Mouse (Mus musculus) forebrain, embryonic 11.5 days (tissue): Measurements from ENCODE around the gene Crisp4. TPM values are rescaled to one million over a fixed set of nuclear protein-coding genes. Genes with fewer than 3 reads are reported as not detected.

Experiments
- ATAC-seq: fragments of 200-750 bp; cut with Nextera tagmentation; replicated peaks from 2 replicates; pipeline ENCODE4 v1.8.0; 2017; ENCODE audit warnings: moderate TSS enrichment; ENCODE audit not compliant: low FRiP score
- DNase-seq: peaks from one replicate; pipeline ENCODE4 v3.0.0-alpha.2; 2017; ENCODE audit warnings: low spot score
- H3K27ac ChIP-seq: fragments of 300-500 bp; sonication (generic); 2 replicates; pipeline ENCODE4 v1.5.1; 2014; ENCODE audit warnings: low read depth, low read length
- H3K27me3 ChIP-seq: fragments of 300-500 bp; sonication (generic); 2 replicates; pipeline ENCODE4 v1.6.1; 2014; ENCODE audit warnings: mild to moderate bottlenecking, low read length, mixed read lengths; ENCODE audit not compliant: control insufficient read depth, insufficient read depth
- H3K36me3 ChIP-seq: fragments of 300-500 bp; sonication (generic); 2 replicates; pipeline ENCODE4 v1.6.1; 2014; ENCODE audit warnings: mild to moderate bottlenecking, low read length, moderate library complexity, mixed read lengths; ENCODE audit not compliant: control insufficient read depth, insufficient read depth
- H3K4me1 ChIP-seq: fragments of 300-500 bp; sonication (generic); replicated peaks from 2 replicates; pipeline ENCODE4 v1.6.1; 2014; ENCODE audit warnings: low read length, mixed read lengths; ENCODE audit not compliant: control insufficient read depth, insufficient read depth
- H3K4me2 ChIP-seq: fragments of 300-500 bp; sonication (generic); 2 replicates; pipeline ENCODE4 v1.6.1; 2014; ENCODE audit warnings: low read depth, mild to moderate bottlenecking, low read length, moderate library complexity, mixed read lengths; ENCODE audit not compliant: severe bottlenecking
- H3K4me3 ChIP-seq: fragments of 300-500 bp; sonication (generic); 2 replicates; pipeline ENCODE4 v1.5.1; 2014; ENCODE audit warnings: low read depth, low read length
- H3K9ac ChIP-seq: fragments of 300-500 bp; sonication (generic); 2 replicates; pipeline ENCODE4 v1.6.1; 2014; ENCODE audit warnings: low read length
- H3K9me3 ChIP-seq: fragments of 300-500 bp; sonication (generic); 2 replicates; pipeline ENCODE4 v1.6.1; 2016; ENCODE audit warnings: low read length, mixed read lengths; ENCODE audit not compliant: control insufficient read depth
- WGBS: fragments of 180-500 bp; shearing (Covaris S2); extraction: QIAGEN DNeasy Blood & Tissue Kit; methylation state at CpG from one replicate; pipeline ENCODE4 v1.1.7; 2014; 5-methylcytosine and 5-hydroxymethylcytosine counted together
- polyA plus RNA-seq: library from polyadenylated mRNA; unstranded; fragments of >200 nt; fragmentation: Nextera tagmentation; extraction: Ambion mirVana; gene quantifications from 2 replicates; pipeline ENCODE4 v1.2.1, GENCODE M21; 2014

The Crisp4 gene
- polyA plus RNA-seq = not detected in 2 replicates

DNA sequence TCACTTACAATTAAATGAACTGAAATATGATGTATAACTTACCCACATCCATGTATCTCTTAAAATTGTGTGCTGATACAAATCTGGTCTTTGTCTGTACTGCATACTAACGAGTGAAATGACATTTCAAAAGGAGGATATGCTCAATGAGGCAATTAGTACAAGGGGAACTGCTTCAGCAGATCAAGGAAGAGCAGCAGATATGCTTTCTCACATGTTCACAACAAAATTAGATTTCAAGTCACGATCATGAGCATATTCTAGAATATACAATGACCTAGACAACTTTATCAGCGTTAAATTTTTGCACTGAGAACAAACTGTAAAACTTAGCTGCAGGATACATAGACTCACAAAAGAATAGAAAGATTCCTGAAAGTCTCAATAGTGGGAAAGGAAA is at the start of gene Crisp4:
Gene Crisp4 (minus strand): TSS at position 101 of the 400 bp plus-strand sequence.
- no peaks in the 10 kb centered on the region for H3K27me3 ChIP-seq
- DNase-seq = no peak
- WGBS = 69% methylated on average over 3 of the region's 3 CpGs
- H3K4me2 ChIP-seq = no peak within 1 kb of the TSS
- no peaks in the 10 kb centered on the region for H3K9me3 ChIP-seq
- H3K4me1 ChIP-seq = no peaks in the 10 kb centered on the region
- no peak within 1 kb of the TSS for H3K4me3 ChIP-seq
- no peak for ATAC-seq
- H3K27ac ChIP-seq = no peak within 1 kb of the TSS
- H3K36me3 ChIP-seq = no peaks in the 10 kb centered on the region
- no peak within 1 kb of the TSS for H3K9ac ChIP-seq

DNA sequence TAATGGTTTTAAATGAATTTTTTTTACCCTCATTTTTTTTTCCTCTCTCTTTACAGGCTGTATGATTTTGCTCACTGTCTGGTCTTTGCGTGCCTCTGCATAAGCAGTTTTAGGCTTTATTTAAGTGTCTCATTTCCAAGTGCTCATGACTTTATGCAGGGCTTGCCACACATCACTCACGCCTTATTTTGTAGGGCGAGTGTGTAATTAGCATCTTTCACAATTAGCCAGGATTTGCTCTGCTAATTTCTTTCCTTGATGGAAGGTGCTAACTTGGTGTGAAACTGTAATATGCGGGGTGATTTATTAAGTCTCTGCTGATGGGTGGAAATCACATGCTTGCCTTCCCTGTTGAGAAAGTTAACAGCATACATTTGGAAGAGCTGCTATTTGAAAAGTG is 46.0 kb upstream of the Crisp4 start:
- no peak overlapping the region for H3K27ac ChIP-seq
- H3K36me3 ChIP-seq = no peaks in the 10 kb centered on the region
- H3K9ac ChIP-seq = no peak overlapping the region
- H3K9me3 ChIP-seq = no peaks in the 10 kb centered on the region
- 0 out of 2 replicates have a peak, but pooled peaks cover 2% of the 10 kb centered on the region for H3K4me1 ChIP-seq
- ATAC-seq = peak; percentile 60
- no peak overlapping the region for H3K4me3 ChIP-seq
- H3K27me3 ChIP-seq = no peaks in the 10 kb centered on the region
- no peak overlapping the region for H3K4me2 ChIP-seq
- no peak for DNase-seq
- WGBS = 22% methylated on average over 4 of the region's 4 CpGs

DNA sequence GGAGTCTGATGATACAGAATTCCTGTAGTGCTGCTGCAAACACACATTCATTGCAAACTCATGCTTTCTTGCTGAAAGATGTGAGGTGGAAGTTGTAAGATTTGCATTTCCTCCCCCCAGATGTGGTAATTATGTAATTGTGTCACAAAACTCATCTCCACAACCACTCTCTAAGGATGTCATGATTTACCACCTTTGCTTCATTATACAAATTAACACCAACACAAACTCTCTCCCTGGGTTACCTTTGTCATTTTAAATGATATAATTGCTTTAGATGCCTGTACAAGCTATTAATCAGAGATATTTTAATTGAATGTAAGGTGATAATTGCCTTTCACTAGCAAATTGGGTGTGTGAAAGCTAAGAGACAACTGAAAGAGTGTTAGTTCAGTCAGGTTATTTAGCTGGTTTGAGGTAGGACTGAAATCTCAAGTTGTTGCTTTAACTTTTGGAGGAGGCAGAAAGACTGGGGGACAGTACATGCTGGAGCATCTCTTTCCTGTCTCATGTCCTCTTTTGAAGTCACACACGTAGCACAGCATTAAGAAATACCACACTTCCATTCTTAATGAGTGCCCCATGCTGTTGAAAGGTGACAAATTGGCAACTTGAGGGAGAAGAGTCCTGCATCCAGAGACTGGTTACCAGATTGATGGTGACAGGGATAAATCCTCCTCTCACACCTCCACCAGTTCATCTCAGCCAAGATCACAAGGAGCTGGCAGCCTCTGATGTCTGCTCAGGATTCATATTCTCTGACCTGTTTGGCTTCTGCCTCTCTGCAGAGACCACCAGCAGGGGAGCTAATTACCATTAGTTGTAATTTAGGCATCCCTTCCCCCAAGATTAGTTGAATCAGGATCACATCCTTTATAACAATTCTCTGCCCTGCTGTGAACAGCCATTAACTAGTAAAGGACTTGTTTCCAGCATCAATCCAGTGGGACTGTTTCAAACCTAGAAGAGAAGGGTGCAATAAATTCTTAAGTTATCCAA is 45.3 kb upstream of the Crisp4 start:
- no peak overlapping the region for H3K4me2 ChIP-seq
- no peaks in the 10 kb centered on the region for H3K36me3 ChIP-seq
- no peaks in the 10 kb centered on the region for H3K27me3 ChIP-seq
- no peak overlapping the region for H3K27ac ChIP-seq
- ATAC-seq (peak; percentile 67), DNase-seq (peak; percentile 44)
- H3K9me3 ChIP-seq = no peaks in the 10 kb centered on the region
- H3K4me3 ChIP-seq = no peak overlapping the region
- H3K9ac ChIP-seq = no peak overlapping the region
- 0% methylated on average over 1 of the region's 1 CpGs for WGBS
- H3K4me1 ChIP-seq = 0 out of 2 replicates have a peak, but pooled peaks cover 2% of the 10 kb centered on the region

DNA sequence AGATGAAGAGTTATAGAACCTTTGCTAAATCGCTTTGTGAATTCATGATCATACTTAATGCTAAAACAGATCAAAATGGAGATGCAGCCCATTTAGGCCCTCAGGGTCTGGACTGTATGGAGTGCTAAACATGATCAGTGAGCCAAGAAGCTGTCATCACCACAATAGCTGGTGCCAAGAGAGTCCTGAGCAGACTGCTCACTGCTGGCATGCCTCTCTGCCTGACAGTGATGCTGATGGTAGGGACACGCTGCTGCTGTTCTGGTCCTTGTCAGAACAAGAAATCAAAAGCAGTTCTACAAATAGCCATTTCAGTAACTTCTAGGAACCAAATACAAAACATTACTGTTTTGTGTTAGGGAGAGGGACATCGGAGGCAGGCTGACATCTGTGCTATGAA is 35.5 kb upstream of the Crisp4 start:
- DNase-seq = no peak
- WGBS = 87% methylated on average over 3 of the region's 3 CpGs

DNA sequence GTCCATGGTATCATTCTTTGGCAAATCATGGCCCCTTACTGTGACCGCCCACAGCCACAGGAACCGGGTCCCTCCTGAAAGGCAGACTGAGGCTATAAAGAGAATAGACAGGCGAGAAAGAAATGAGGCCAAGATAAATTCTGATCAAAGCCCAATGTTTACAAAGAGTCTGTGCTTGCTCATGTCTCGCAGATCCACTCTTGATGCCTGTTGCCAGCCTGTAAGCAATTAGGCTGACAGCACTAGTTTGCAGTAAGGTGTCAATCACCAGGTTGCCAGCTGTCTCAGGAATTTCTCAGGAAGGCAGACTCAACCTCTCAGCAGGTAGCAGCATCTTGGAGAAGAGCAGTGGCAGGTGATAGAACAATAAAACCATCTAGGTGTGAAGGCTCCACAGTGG is 24.9 kb upstream of the Crisp4 start:
- WGBS = 75% methylated on average over 4 of the region's 4 CpGs

More for the DNA sequence above, 35.5 kb upstream of the Crisp4 start:
- no peak overlapping the region for H3K4me2 ChIP-seq
- H3K27me3 ChIP-seq = no peaks in the 10 kb centered on the region
- H3K4me3 ChIP-seq = no peak overlapping the region
- H3K4me1 ChIP-seq = no peaks in the 10 kb centered on the region
- no peak overlapping the region for H3K27ac ChIP-seq
- H3K9me3 ChIP-seq = no peaks in the 10 kb centered on the region
- no peak for ATAC-seq
- no peaks in the 10 kb centered on the region for H3K36me3 ChIP-seq
- H3K9ac ChIP-seq = no peak overlapping the region

DNA sequence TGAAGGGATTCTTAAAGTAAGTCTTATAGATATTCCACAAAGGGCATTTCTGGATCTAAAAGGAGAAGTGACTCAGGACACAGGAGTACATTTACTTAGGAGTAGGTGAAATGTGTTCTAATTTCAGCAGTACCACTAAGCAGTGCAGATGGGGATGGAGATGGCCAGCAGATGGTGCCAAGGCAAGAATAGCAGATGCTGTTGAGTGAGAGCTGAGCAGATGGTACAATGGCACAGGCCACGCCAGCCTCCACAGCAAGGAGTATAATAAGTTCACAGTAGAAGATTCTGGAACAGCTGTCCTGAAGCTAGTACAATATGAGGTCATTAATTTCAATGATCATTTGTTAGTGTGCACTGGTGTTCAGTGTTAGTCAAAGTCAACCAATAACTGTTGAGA is 22.6 kb upstream of the Crisp4 start:
- WGBS = 80% methylated on average over 1 of the region's 1 CpGs
- Histone ChIP-seq H3K4me3 (no peak overlapping the region), H3K36me3 (no peaks in the 10 kb centered on the region), H3K4me2 (no peak overlapping the region), H3K4me1 (no peaks in the 10 kb centered on the region), H3K9ac (no peak overlapping the region), H3K27me3 (no peaks in the 10 kb centered on the region), H3K27ac (no peak overlapping the region), H3K9me3 (no peaks in the 10 kb centered on the region)
- ATAC-seq (peak; percentile 46; the same call in 1 of the 2 replicates), DNase-seq (peak; percentile 47)

More for the DNA sequence above, 24.9 kb upstream of the Crisp4 start:
- Histone ChIP-seq H3K27ac (no peak overlapping the region), H3K4me3 (no peak overlapping the region), H3K9ac (no peak overlapping the region), H3K36me3 (no peaks in the 10 kb centered on the region), H3K27me3 (no peaks in the 10 kb centered on the region), H3K4me1 (no peaks in the 10 kb centered on the region), H3K9me3 (no peaks in the 10 kb centered on the region), H3K4me2 (no peak overlapping the region)
- DNase-seq (no peak), ATAC-seq (no peak)

DNA sequence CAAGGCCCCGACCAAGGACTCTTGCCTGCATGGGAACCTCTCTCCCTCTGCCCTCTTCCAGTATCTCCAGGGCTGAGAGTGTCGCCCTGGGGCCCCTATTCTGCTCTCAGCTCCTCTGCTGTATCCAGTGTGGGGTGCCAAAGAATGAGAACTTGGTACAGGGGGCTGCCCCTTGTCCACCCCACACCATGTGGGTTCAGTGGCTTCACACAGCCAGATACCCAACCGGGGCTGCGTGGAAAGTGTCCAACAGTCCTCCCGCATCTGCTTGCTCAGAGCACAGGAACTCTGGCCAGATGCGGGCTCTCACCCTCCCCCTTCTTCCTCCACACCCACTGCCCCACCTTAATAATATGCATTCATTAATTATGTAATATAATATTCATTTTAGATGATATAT is 13.4 kb upstream of the Crisp4 start:
- no peak overlapping the region for H3K27ac ChIP-seq
- H3K4me1 ChIP-seq = no peaks in the 10 kb centered on the region
- H3K9me3 ChIP-seq = no peaks in the 10 kb centered on the region
- no peak overlapping the region for H3K9ac ChIP-seq
- H3K27me3 ChIP-seq = no peaks in the 10 kb centered on the region
- WGBS = 86% methylated on average over 6 of the region's 6 CpGs
- H3K4me2 ChIP-seq = no peak overlapping the region
- 0 out of 2 replicates have a peak, but pooled peaks have one; percentile 51 for ATAC-seq
- no peak for DNase-seq
- H3K36me3 ChIP-seq = no peaks in the 10 kb centered on the region
- H3K4me3 ChIP-seq = no peak overlapping the region

DNA sequence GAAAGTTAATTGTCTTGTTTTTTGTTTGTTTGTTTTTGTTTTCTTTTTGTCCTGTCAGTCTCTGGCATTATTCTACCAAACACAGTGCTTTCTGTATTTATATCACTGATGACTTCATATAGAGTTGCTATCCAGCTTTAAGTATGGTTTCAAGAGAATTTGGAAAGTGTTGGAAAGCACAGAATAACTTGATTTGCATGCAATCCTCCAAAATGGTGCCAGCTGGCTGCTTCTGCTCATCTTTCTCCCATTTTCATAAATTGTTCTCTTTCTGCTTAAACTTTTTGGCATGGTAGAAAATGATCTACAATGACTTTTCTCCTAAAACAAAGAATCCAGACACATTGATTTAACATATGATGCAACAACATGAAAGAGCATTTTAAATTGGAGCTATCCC is 2.5 kb upstream of the Crisp4 start:
- no peak overlapping the region for H3K27ac ChIP-seq
- H3K4me1 ChIP-seq = no peaks in the 10 kb centered on the region
- H3K9me3 ChIP-seq = no peaks in the 10 kb centered on the region
- H3K4me2 ChIP-seq = no peak overlapping the region
- H3K4me3 ChIP-seq = no peak overlapping the region
- no peaks in the 10 kb centered on the region for H3K36me3 ChIP-seq
- no peaks in the 10 kb centered on the region for H3K27me3 ChIP-seq
- no peak for DNase-seq
- H3K9ac ChIP-seq = no peak overlapping the region
- ATAC-seq = no peak
